Mouse (Mus musculus): ENCODE measurements at regions not wholly inside any gene's neighbourhood (a gene's known extent, or its start where the extent isn't known, plus 50 kb on each side); places are given as distances from the start of the nearest gene placed in this dataset.

DNA sequence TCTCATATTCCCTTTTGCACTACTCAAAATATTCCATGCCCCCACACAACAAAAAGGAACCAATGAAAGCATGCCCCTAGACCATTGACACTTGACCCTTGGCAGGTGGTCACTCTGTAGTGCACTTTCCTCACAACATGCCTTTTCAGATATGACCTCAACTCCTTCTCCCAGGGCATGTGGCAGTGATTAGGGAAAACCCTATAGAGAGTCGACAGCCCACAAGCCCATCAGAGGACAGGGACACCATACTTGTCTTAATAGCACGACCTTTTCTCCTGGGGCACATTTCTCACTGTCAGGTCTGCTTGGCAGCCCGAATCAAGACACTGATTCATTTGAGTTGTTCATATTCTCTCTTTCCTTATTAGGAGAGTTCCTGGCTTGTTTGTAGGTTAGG, 57.3 kb upstream of the Zc3h12c start:
- DNase-seq: no peak

DNA sequence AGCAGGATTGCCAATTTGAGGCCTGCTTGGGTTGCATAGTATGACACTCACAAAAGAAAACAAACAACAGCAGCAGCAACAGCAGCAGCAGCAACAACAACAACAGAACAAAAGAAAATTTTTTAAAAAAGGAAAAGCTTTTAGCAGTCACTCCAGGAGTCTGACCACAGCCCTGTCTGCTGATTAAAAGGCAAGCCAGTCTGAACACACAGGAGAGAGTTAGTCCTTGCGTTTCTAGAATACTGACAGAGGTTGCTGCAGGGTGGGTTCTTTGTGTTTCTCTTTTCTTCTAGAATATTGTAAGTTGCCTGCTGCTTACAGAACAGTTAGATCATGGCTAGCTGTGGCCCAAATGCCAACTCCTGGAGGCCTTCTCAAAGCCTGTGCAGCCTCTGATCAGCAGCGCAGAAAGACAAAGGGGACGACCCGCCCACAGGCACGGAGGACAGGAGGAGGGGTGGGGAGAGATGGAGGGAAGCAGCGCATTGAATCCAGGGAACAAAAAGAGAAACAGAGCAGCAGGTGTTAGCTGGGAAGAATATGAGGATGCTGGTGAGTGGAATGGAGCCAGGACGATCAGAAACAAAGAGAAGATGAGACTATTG, 55.2 kb upstream of the Zc3h12c start:
- DNase-seq: no peak

Data from kidney, adult 8-10 months (tissue).